Mouse (Mus musculus) embryonic facial prominence, embryonic 12.5 days (tissue): Measurements from ENCODE around the gene Rcc1l. TPM values are rescaled to one million over a fixed set of nuclear protein-coding genes. Genes with fewer than 3 reads are reported as not detected.

Experiments
- ATAC-seq: fragments of 200-750 bp; cut with Nextera tagmentation; 2 replicates; pipeline ENCODE4 v1.8.0; 2017; ENCODE audit not compliant: insufficient number of reproducible peaks, insufficient read depth, low FRiP score, low TSS enrichment
- H3K27ac ChIP-seq: fragments of 300-500 bp; sonication (generic); 2 replicates; pipeline ENCODE4 v1.5.1; 2016; ENCODE audit warnings: mild to moderate bottlenecking
- H3K27me3 ChIP-seq: fragments of 300-500 bp; sonication (generic); 2 replicates; pipeline ENCODE4 v1.6.1; 2016; ENCODE audit warnings: mild to moderate bottlenecking, moderate library complexity
- H3K36me3 ChIP-seq: fragments of 300-500 bp; sonication (generic); 2 replicates; pipeline ENCODE4 v1.6.1; 2016; ENCODE audit warnings: mild to moderate bottlenecking
- H3K4me1 ChIP-seq: fragments of 300-500 bp; sonication (generic); 2 replicates; pipeline ENCODE4 v1.6.1; 2016
- H3K4me2 ChIP-seq: fragments of 300-500 bp; sonication (generic); replicated peaks from 2 replicates; pipeline ENCODE4 v1.6.1; 2016; ENCODE audit warnings: mild to moderate bottlenecking, moderate library complexity
- H3K4me3 ChIP-seq: fragments of 300-500 bp; sonication (generic); 2 replicates; pipeline ENCODE4 v1.5.1; 2016; ENCODE audit warnings: mild to moderate bottlenecking
- H3K9ac ChIP-seq: fragments of 300-500 bp; sonication (generic); 2 replicates; pipeline ENCODE4 v1.6.1; 2016; ENCODE audit warnings: mild to moderate bottlenecking, moderate library complexity
- H3K9me3 ChIP-seq: fragments of 300-500 bp; sonication (generic); 2 replicates; pipeline ENCODE4 v1.6.1; 2016; ENCODE audit warnings: mild to moderate bottlenecking, moderate library complexity
- WGBS: fragments of 180-500 bp; shearing (Covaris S2); methylation state at CpG from one replicate; pipeline ENCODE4 v1.1.7; 2016; 5-methylcytosine and 5-hydroxymethylcytosine counted together
- polyA plus RNA-seq: library from polyadenylated mRNA; unstranded; fragments of >200 nt; fragmentation: Nextera tagmentation; extraction: Ambion mirVana; gene quantifications from 2 replicates; pipeline ENCODE4 v1.2.1, GENCODE M21; 2016

Rcc1l gene
- polyA plus RNA-seq, 1 experiment from 2014 or later = 36.6 TPM

GRCm38 (mm10) chr5:134186961-134187731 is 10.6 kb upstream of the Rcc1l start:
- no peaks in the 10 kb centered on the region for H3K27me3 ChIP-seq
- 70% methylated on average over 4 of the region's 4 CpGs for WGBS

GRCm38 (mm10) chr5:134186059-134186458 is 9.5 kb upstream of the Rcc1l start:
- Histone ChIP-seq H3K9me3 (no peaks in the 10 kb centered on the region), H3K4me3 (no peak overlapping the region), H3K4me2 (no peak overlapping the region), H3K36me3 (no peaks in the 10 kb centered on the region), H3K9ac (no peak overlapping the region), H3K27ac (no peak overlapping the region), H3K27me3 (no peaks in the 10 kb centered on the region), H3K4me1 (peaks cover 18% of the 10 kb centered on the region)
- 90% methylated on average over 3 of the region's 3 CpGs for WGBS
- ATAC-seq = no peak

More at GRCm38 (mm10) chr5:134186961-134187731, 10.6 kb upstream of the Rcc1l start:
- Histone ChIP-seq H3K4me3 (no peak overlapping the region), H3K27ac (no peak overlapping the region), H3K4me1 (peaks cover 15% of the 10 kb centered on the region), H3K4me2 (no peak overlapping the region), H3K9me3 (no peaks in the 10 kb centered on the region), H3K9ac (no peak overlapping the region), H3K36me3 (0 out of 2 replicates have a peak, but pooled peaks cover 4% of the 10 kb centered on the region)
- no peak for ATAC-seq

GRCm38 (mm10) chr5:134183880-134184808 is 7.6 kb upstream of the Rcc1l start, which contains the start of gene Gtf2ird2:
TSS of gene Gtf2ird2 (plus strand) at chr5:134184019.
- Histone ChIP-seq H3K27ac (peak within 1 kb of the TSS; percentile 92), H3K36me3 (no peaks in the 10 kb centered on the region), H3K4me3 (peak within 1 kb of the TSS; percentile 69), H3K4me1 (peaks cover 18% of the 10 kb centered on the region), H3K9ac (peak within 1 kb of the TSS; percentile 72), H3K4me2 (peak within 1 kb of the TSS; percentile 92), H3K9me3 (no peaks in the 10 kb centered on the region), H3K27me3 (no peaks in the 10 kb centered on the region)
- under 1% methylated on average over 92 of the region's 92 CpGs for WGBS
- ATAC-seq = peak; percentile 90

- H3K9me3 ChIP-seq = no peaks in the 10 kb centered on the region
- peak overlapping the region; percentile 72 for H3K9ac ChIP-seq
- no peaks in the 10 kb centered on the region for H3K36me3 ChIP-seq
- H3K4me3 ChIP-seq = peak overlapping the region; percentile 69
- peak overlapping the region; percentile 92 for H3K27ac ChIP-seq
- ATAC-seq = no peak
- 62% methylated on average over 7 of the region's 7 CpGs for WGBS
- no peaks in the 10 kb centered on the region for H3K27me3 ChIP-seq
- H3K4me2 ChIP-seq = peak overlapping the region; percentile 92
- H3K4me1 ChIP-seq = peaks cover 18% of the 10 kb centered on the region
Observed at GRCm38 (mm10) chr5:134183162-134183561, 6.6 kb upstream of the Rcc1l start.

- Histone ChIP-seq H3K27ac (no peak overlapping the region), H3K4me2 (peak overlapping the region; percentile 92), H3K9ac (no peak overlapping the region), H3K4me1 (peaks cover 18% of the 10 kb centered on the region), H3K27me3 (no peaks in the 10 kb centered on the region), H3K4me3 (peak overlapping the region; percentile 69; the same call in 1 of the 2 replicates), H3K36me3 (no peaks in the 10 kb centered on the region), H3K9me3 (no peaks in the 10 kb centered on the region)
- no peak for ATAC-seq
- 76% methylated on average over 4 of the region's 4 CpGs for WGBS
Observed at GRCm38 (mm10) chr5:134182735-134183134, 6.2 kb upstream of the Rcc1l start.

- H3K36me3 ChIP-seq = no peaks in the 10 kb centered on the region
- no peak overlapping the region for H3K9ac ChIP-seq
- no peaks in the 10 kb centered on the region for H3K27me3 ChIP-seq
- ATAC-seq = no peak
- H3K4me2 ChIP-seq = no peak overlapping the region
- no peak overlapping the region for H3K27ac ChIP-seq
- peaks cover 18% of the 10 kb centered on the region for H3K4me1 ChIP-seq
- WGBS = 63% methylated on average over 3 of the region's 3 CpGs
- H3K4me3 ChIP-seq = no peak overlapping the region
- no peaks in the 10 kb centered on the region for H3K9me3 ChIP-seq
Observed at GRCm38 (mm10) chr5:134182172-134182571, 5.6 kb upstream of the Rcc1l start.

- no peaks in the 10 kb centered on the region for H3K9me3 ChIP-seq
- H3K36me3 ChIP-seq = no peaks in the 10 kb centered on the region
- H3K4me3 ChIP-seq = no peak overlapping the region
- H3K27ac ChIP-seq = no peak overlapping the region
- WGBS = 21% methylated on average over 7 of the region's 7 CpGs
- H3K27me3 ChIP-seq = no peaks in the 10 kb centered on the region
- H3K4me1 ChIP-seq = peaks cover 26% of the 10 kb centered on the region
- no peak for ATAC-seq
- H3K4me2 ChIP-seq = no peak overlapping the region
- no peak overlapping the region for H3K9ac ChIP-seq
Observed at GRCm38 (mm10) chr5:134179871-134180270, 3.3 kb upstream of the Rcc1l start.

- Histone ChIP-seq H3K9ac (no peak overlapping the region), H3K36me3 (no peaks in the 10 kb centered on the region), H3K27me3 (no peaks in the 10 kb centered on the region), H3K4me3 (no peak overlapping the region), H3K9me3 (no peaks in the 10 kb centered on the region), H3K4me2 (no peak overlapping the region), H3K27ac (no peak overlapping the region), H3K4me1 (peaks cover 24% of the 10 kb centered on the region)
- WGBS = 76% methylated on average over 7 of the region's 7 CpGs
- ATAC-seq = no peak
Observed at GRCm38 (mm10) chr5:134178536-134178935, 2.0 kb upstream of the Rcc1l start.

GRCm38 (mm10) chr5:134175696-134176095 is 878 bp downstream of the Rcc1l start:
- Histone ChIP-seq H3K9me3 (no peaks in the 10 kb centered on the region), H3K27me3 (no peaks in the 10 kb centered on the region), H3K4me3 (peak overlapping the region; percentile 97), H3K36me3 (peaks cover 14% of the 10 kb centered on the region), H3K4me1 (peaks cover 9% of the 10 kb centered on the region), H3K27ac (peak overlapping the region; percentile 73; the same call in 1 of the 2 replicates), H3K4me2 (peak overlapping the region; percentile 81), H3K9ac (peak overlapping the region; percentile 70)
- WGBS = 4% methylated on average over 10 of the region's 10 CpGs
- no peak for ATAC-seq

- Histone ChIP-seq H3K4me2 (no peak overlapping the region), H3K36me3 (peaks cover 22% of the 10 kb centered on the region), H3K9ac (no peak overlapping the region), H3K9me3 (no peaks in the 10 kb centered on the region), H3K4me3 (no peak overlapping the region), H3K27me3 (no peaks in the 10 kb centered on the region), H3K27ac (no peak overlapping the region), H3K4me1 (peaks cover 9% of the 10 kb centered on the region)
- no peak for ATAC-seq
- WGBS = 39% methylated on average over 4 of the region's 4 CpGs
Observed at GRCm38 (mm10) chr5:134173206-134173605, 3.4 kb downstream of the Rcc1l start.

GRCm38 (mm10) chr5:134170167-134170566 is 6.4 kb downstream of the Rcc1l start:
- peaks cover 39% of the 10 kb centered on the region for H3K36me3 ChIP-seq
- H3K27me3 ChIP-seq = no peaks in the 10 kb centered on the region
- H3K9me3 ChIP-seq = no peaks in the 10 kb centered on the region
- WGBS = 94% methylated on average over 8 of the region's 8 CpGs
- H3K4me3 ChIP-seq = no peak overlapping the region
- no peak for ATAC-seq
- peaks cover 3% of the 10 kb centered on the region for H3K4me1 ChIP-seq
- H3K27ac ChIP-seq = no peak overlapping the region
- no peak overlapping the region for H3K4me2 ChIP-seq
- H3K9ac ChIP-seq = no peak overlapping the region
